Mouse (Mus musculus) kidney, adult 11 months (tissue): Measurements from ENCODE around the gene Tmem262.

Source experiments
- DNase-seq: peaks from one replicate; pipeline ENCODE4 v3.0.0; 2022

Gene Tmem262

GRCm38 (mm10) chr19:6061641-6062302, 18.1 kb upstream of the Tmem262 start:
- peak; percentile 50 for DNase-seq

DNA sequence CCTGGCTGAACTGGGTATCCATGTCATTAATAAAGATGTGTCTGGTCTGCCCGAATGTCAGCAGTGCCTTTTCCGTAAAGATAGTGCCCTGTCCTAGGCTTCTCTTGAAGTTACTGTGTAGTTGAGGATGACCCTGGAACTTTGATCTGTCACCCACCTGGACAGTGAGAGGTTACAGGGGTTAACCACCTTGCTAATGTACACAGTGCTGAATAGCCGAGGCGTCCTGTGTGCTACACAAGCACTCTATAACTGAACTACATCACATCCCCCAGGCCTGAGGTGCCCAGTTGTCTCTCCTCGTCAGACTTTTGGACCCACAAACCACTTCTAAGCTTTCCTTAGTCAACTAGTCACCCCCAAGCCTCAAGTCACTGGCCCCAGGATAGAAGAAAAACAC, 17.4 kb upstream of the Tmem262 start:
- no peak for DNase-seq

- DNase-seq: no peak
Measured at GRCm38 (mm10) chr19:6063081-6063480, 16.8 kb upstream of the Tmem262 start.

- DNase-seq: no peak
Measured at GRCm38 (mm10) chr19:6066571-6066970, 13.3 kb upstream of the Tmem262 start.

GRCm38 (mm10) chr19:6067011-6067723, 12.7 kb upstream of the Tmem262 start:
- peak; percentile 84 for DNase-seq

DNA sequence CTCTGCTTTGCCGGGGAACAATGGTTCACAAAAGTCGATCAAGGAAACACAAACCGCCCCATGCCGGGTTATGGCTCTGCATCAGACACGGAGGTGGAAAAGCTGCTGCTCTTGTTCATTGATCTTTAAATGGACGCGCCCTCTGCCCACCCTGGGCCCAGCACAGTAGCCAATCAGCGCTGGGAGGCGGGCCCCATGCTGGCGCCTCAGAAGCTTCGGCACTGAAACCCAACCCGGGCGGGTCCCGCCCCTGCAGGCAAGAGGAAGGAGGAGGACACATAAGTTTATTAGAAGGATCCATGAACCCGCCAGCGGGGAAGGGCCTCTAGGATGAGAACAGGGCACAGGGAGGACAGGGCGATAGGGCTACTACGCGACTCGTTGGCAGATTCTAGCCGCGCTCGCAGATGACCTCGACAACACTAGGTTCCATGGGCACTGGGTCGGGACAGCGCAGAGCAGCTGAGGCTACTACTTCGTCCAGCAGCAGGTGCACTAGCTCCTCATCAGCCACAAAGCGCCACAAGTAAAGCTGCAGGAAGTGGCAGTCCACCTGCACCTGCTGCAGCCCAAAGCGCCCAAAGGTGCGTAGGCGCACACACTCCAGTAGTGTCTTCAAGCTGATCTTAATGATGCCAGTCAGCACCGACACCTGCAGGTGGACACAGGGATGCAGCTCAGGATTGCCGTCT, 12.0 kb upstream of the Tmem262 start, which contains the start of gene Tm7sf2:
Tm7sf2 (minus strand) TSS at position 650 of the 692 bp plus-strand sequence.
- peak; percentile 93 for DNase-seq

DNA sequence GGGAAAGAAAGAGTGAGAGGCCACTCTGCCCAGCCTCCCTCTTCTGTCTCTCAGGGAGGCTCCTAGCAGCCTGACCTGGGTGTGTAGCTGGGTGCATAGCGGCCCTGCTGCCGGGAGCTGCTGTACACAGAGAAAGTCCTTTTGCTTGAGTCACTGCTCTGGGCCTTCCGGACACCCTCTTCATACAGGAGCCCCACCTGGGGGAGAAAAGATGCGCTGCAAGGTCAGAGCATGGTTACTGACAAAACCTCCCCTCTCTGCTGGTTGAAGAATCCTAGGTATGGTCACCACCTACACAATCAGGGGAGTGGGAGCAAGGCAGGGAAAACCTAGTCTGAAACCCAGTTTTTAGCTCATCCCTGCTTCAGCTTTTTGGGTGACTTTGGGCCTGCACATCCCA, 10.9 kb upstream of the Tmem262 start:
- no peak for DNase-seq

DNA sequence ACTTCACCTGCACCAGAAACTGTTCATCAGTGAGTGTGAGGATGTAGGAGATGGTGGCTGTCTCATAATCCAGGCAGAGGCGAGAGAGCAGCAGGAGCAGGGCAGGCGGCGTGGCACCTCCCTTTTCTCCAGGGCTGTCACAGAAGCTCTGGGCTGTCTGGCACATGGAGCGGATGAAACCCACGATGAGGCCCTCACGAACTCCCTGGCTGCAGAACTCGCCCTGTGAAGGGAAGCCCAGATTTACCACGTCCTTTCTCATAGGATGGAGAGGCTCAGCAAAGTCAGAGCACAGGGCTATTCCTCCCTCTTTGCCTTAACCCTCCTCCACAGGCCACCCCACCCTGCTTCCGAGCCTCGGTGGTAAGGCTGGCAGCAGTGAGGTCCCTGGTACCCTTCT, 10.0 kb upstream of the Tmem262 start:
- no peak for DNase-seq

DNA sequence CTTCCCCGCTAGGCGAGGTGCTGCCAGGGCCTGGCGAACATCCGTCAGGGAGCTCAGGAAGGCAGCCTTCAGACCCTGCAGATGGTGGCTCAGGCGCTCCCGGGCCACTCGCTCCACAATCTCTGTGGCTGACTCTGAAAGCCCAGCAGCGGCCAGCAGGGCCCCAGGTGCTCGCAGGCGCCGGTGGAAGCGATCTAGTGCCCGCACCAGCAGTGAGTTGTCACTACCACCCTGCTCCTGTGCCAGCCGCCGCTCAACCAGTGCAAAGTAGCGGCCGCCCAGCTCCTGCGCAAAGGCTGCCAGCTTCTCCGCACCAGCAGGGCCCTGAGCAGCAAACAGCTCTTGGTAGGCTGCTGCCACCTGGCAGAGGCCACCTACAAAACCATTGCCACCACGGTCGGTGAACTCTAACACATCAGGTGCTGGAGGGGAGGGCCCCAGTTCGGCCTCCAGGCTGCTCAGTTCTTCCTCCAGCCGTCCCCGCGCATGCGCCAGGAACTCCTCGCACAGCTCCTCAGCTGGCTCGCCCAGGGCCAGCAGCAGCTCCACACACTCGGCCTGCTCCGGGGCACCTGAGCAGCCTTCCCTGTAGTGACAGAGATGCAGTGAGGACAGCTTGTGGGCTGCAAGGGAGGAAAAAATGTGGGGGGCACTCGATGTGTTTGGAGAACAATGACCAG, 9.1 kb upstream of the Tmem262 start:
- no peak for DNase-seq

GRCm38 (mm10) chr19:6071261-6071660, 8.6 kb upstream of the Tmem262 start:
- no peak for DNase-seq

DNA sequence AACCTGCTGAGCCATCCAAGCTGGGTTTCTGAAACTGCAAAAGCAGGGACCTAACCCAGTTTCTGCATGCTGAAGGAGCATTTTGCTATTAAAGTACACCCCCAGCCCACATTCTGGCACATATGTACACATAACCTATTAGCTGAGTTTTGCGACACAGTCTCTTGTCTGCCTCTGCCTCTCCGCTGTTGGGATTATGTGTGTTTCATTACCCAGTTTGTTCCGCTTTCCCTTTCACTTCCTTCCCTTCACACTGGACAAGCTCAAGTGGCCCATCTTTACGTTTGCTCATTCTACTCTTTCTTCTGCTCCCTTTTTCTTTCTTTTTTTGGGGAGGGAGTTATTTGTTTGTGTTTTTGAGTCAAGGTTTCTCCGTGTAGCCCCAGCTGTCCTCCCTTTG, 5.9 kb upstream of the Tmem262 start:
- no peak for DNase-seq

DNA sequence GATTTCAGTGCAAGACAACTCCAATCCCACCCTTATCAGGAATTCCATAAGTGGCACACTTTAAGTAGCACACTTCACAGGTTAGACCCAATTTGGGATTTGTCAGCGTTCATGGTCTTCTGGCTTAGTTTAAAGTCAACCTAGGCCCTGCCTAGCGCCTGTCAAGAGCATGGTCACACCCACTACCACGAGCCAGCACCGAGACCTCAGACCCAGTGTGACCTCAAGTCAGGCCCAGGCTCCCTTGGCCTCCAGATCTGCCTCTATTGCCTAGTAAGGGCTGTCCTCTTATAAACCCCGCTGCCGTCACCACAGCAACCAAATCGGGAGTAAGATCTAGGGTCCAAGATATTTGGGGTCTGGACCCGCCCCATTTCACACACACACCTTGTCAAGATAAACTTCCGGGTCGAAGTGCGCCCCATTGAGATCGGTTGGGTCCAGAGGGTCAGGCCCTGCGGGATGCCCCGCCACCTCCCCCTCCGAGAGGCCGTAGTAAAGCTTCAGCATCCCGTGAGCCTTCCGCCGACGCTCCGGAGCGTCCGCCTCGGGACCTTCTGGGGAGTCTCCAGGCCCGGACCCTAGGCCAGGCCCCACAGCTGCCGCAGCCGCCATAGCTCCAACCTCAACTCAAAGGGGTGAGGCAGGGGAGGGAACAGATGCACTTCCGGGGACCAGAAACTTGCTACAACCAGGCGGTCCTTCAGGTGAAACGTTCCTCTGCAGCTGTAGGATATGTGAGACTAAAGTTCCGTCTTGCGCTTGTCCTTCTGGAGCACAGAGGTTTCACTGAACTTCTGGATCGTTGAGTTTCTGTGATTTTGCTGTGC, 3.1 kb upstream of the Tmem262 start, which contains the start of gene Vps51:
Vps51 (minus strand) TSS at position 668 of the 830 bp plus-strand sequence.
- DNase-seq: peak; percentile 86

- no peak for DNase-seq
Measured at GRCm38 (mm10) chr19:6082156-6082555, 2.3 kb downstream of the Tmem262 start, which contains the start of gene Gm28374. Gm28374 (minus strand) TSS chr19:6082256.

DNA sequence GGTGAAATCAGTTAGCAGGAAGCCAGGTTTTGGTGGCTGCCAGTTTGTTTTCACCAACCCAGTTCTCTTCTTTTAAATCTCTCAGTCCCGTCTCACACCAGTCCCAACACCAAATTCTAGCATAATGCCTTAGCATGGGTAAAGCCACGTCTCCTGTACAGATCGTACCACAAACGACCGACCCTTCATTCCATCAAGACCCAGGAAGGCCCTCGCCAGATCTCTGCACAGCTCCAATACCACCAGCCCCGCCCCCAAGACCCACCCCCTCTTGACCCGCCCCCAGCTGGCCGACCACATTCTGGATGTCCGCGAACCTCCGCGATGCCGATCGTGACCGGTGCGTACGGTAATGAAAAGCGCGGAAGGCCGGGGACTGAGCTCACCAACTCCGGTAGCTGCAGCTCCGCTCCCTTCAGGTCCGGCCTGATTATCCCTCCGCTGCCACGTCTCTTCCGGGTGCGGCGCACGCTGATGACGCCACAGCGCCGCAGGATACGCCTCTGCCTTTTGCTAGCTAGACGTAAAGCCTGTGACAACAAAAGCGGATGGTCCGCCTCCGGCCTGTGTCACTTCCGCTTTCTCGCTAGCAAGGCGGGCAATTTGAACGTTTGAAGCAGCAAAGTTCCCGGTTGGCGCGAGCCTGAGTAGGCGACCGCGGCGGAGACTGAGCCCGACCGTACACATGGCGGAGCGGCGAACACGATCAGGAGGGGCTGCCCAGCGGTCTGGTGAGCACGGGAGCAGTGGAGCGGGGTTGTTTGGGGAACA, 4.8 kb downstream of the Tmem262 start, which contains the start of the genes Zfpl1 and Cdca5:
Zfpl1 (minus strand) TSS at position 479 of the 771 bp plus-strand sequence.
Cdca5 (plus strand) TSS at position 506 of the 771 bp plus-strand sequence.
- peak; percentile 97 for DNase-seq

DNA sequence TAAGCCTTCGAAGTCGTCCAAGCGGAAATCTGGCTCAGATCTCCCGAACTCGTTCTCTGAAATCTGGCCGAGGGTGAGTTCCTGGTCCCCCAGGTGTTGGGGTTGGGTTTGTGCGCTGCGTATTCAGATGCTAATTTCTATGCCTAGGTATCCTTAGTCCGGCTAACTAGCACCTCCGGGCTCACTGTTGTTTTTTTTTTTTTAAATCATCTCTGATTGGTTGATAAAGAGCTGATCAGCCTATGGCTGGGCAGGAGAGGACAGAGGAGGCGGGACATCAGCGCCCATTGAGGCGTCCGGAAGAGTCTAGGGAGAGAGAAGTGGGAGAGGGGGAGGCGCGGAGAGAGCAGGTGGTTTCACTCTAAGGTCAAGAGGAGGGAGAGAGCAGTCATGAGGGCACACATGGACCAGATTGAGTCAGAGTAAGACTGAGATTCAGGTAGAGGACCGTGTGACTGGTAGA, 5.6 kb downstream of the Tmem262 start:
- peak; percentile 59 for DNase-seq

- no peak for DNase-seq
Measured at GRCm38 (mm10) chr19:6088841-6089240, 9.0 kb downstream of the Tmem262 start.

GRCm38 (mm10) chr19:6094119-6094518, 14.3 kb downstream of the Tmem262 start, which contains the start of gene AC131692.1:
AC131692.1 (plus strand) TSS chr19:6094419.
- no peak for DNase-seq

- no peak for DNase-seq
Measured at GRCm38 (mm10) chr19:6097847-6098246, 18.0 kb downstream of the Tmem262 start.

DNA sequence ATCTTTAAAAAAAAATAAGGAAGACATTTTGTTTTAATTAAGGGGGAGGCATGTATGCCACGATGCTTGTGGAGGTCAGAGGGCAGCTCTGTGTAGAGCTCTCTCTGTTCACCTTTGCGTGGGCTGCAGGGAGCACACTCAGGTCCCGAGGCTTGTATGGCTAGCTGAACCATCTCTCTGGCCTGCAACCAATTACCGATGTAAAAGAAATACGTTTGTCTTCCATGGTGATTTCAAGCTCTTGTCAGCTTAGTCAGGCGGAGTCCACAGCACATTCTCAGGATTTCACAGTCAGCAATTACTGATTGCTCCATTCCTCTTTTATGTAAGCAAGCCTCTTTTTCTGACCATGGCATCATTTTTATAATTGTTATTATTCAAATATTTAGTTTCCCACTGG, 21.4 kb downstream of the Tmem262 start:
- DNase-seq: no peak

DNA sequence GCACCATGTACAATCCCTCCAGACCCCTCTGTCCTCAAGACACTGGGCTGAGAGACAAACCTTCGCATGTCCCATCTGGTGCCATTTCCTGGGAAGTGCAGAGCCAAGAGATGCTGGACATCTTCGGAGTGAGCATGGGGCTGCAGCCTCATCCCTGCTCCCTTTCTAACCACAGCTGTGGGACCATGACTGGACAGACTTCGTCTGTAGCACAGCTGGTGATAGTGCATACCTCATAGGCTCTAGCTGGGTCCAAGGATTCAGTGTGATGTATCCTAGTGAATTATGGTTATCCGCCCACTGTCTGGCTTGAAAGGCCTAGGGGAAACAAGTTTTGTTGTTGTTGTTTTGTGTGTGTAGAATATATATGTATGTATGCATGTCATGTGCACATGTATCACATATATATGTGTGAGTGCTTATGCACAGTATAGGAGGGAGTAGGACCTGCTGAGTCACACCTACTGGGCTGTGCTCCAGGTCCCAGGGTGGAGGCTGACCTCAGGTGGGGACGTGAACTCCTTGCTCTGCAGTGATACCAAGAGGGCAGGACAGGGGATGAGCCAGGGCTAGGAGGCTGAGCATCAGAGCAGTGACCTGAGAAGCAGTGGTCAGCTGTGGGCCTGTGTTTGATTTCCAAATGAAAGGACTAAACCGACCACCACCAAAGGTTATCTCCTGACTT, 22.5 kb downstream of the Tmem262 start:
- no peak for DNase-seq
